Mouse (Mus musculus): ENCODE data around the gene Gm17409. TPM values are rescaled to one million over a fixed set of nuclear protein-coding genes. Genes with fewer than 3 reads are reported as not detected.

The Gm17409 gene
- total and polyA plus RNA-seq, 2 experiments from 2014 or later = not detected

DNA sequence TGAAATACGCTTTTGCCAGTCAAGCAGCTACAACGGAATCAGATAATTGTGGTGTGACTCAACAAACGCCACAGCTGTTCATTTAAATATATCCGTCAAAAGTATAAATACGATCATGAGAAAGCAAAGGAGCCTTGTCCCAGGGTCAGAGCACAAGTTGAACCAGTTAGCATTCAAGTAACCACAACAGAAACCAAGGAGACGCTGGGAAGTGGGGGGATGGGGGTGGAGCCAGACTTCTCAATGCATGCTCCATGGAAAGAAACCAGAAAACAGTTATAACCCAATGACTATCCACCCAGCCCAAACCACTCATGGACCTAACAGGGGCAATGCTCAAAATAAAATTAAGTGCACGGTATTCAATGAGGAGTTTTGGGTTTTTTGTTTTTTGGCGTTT lies 40.3 kb downstream of the Gm17409 start:
- Histone ChIP-seq H3K4me3 (ENCODE audit: low read length) (no peak overlapping the region), H3K27ac (no peak overlapping the region), H3K36me3 (ENCODE audit: insufficient read depth, low read length) (no peaks in the 10 kb centered on the region), H3K4me2 (ENCODE audit: low read depth, low read length) (no peak overlapping the region), H3K4me1 (ENCODE audit: insufficient read depth, low read length) (no peaks in the 10 kb centered on the region), H3K9me3 (ENCODE audit: low read length) (no peaks in the 10 kb centered on the region), H3K9ac (replicated peaks; ENCODE audit: low read length) (no peak overlapping the region), H3K27me3 (ENCODE audit: insufficient read depth, low read length) (no peaks in the 10 kb centered on the region)
- DNase-seq (ENCODE audit: low spot score) (no peak), ATAC-seq (no peak)
- 67% methylated on average over 8 of the region's 8 CpGs for whole genome bisulfite sequencing
- TF ChIP-seq CTCF (IDR thresholded peaks at IDR 0.05; ENCODE audit: low read depth) = no peak

- no peak for TF ChIP-seq CTCF (IDR thresholded peaks at IDR 0.05; ENCODE audit: low read depth)
- ATAC-seq = no peak
- 76% methylated on average over 3 of the region's 3 CpGs for WGBS
- H3K27me3 ChIP-seq (ENCODE audit: insufficient read depth, low read length) = no peaks in the 10 kb centered on the region
- H3K36me3 ChIP-seq (ENCODE audit: insufficient read depth, low read length) = no peaks in the 10 kb centered on the region
- no peak overlapping the region for H3K4me3 ChIP-seq (ENCODE audit: low read length)
- no peaks in the 10 kb centered on the region for H3K9me3 ChIP-seq (ENCODE audit: low read length)
- no peaks in the 10 kb centered on the region for H3K4me1 ChIP-seq (ENCODE audit: insufficient read depth, low read length)
- no peak overlapping the region for H3K4me2 ChIP-seq (ENCODE audit: low read depth, low read length)
- H3K9ac ChIP-seq (replicated peaks; ENCODE audit: low read length) = no peak overlapping the region
- H3K27ac ChIP-seq = no peak overlapping the region
- no peak for DNase-seq (ENCODE audit: low spot score)
These were observed 43.3 kb downstream of the Gm17409 start for GRCm38 (mm10) chr2:58513212-58513611.

GRCm38 (mm10) chr2:58514489-58514888 lies 44.6 kb downstream of the Gm17409 start:
- no peaks in the 10 kb centered on the region for H3K36me3 ChIP-seq (ENCODE audit: insufficient read depth, low read length)
- no peak overlapping the region for H3K27ac ChIP-seq
- no peaks in the 10 kb centered on the region for H3K9me3 ChIP-seq (ENCODE audit: low read length)
- no peak overlapping the region for H3K9ac ChIP-seq (replicated peaks; ENCODE audit: low read length)
- H3K4me2 ChIP-seq (ENCODE audit: low read depth, low read length) = no peak overlapping the region
- DNase-seq (ENCODE audit: low spot score) = no peak
- no peaks in the 10 kb centered on the region for H3K27me3 ChIP-seq (ENCODE audit: insufficient read depth, low read length)
- no peaks in the 10 kb centered on the region for H3K4me1 ChIP-seq (ENCODE audit: insufficient read depth, low read length)
- no peak for ATAC-seq
- no peak for TF ChIP-seq CTCF (IDR thresholded peaks at IDR 0.05; ENCODE audit: low read depth)
- WGBS = 94% methylated on average over 11 of the region's 11 CpGs
- H3K4me3 ChIP-seq (ENCODE audit: low read length) = no peak overlapping the region

- no peak overlapping the region for H3K4me3 ChIP-seq (ENCODE audit: low read length)
- no peak for TF ChIP-seq CTCF (IDR thresholded peaks at IDR 0.05; ENCODE audit: low read depth)
- no peaks in the 10 kb centered on the region for H3K36me3 ChIP-seq (ENCODE audit: insufficient read depth, low read length)
- no peaks in the 10 kb centered on the region for H3K9me3 ChIP-seq (ENCODE audit: low read length)
- ATAC-seq (no peak), DNase-seq (ENCODE audit: low spot score) (no peak)
- WGBS = 42% methylated on average over 15 of the region's 15 CpGs
- H3K27ac ChIP-seq = no peak overlapping the region
- no peak overlapping the region for H3K9ac ChIP-seq (replicated peaks; ENCODE audit: low read length)
- H3K27me3 ChIP-seq (ENCODE audit: insufficient read depth, low read length) = no peaks in the 10 kb centered on the region
- H3K4me1 ChIP-seq (ENCODE audit: insufficient read depth, low read length) = no peaks in the 10 kb centered on the region
- H3K4me2 ChIP-seq (ENCODE audit: low read depth, low read length) = peak overlapping the region; percentile 27; the same call in 1 of the 2 replicates
These were observed 46.1 kb downstream of the Gm17409 start for GRCm38 (mm10) chr2:58516000-58516399.

DNA sequence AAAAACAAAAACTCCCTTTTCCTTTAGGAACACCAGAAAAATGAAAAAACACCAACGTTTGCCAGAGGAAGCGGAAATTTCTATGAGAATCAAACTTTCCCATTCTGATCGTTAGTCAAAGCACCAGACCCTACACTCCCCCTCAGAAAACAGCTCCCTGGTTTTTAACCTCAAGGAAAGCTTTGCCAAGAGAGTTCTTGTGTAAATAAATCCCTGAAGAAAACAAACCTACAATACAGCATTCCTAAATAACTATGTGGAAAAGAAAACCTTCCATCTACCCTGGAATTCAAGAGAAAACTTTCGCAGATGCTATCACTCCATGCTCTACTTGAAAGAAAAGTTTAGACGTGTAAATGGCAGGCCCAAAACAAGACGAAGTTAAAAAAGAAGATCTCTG lies 47.0 kb downstream of the Gm17409 start:
- Histone ChIP-seq H3K9me3 (ENCODE audit: low read length) (no peaks in the 10 kb centered on the region), H3K4me1 (ENCODE audit: insufficient read depth, low read length) (0 out of 2 replicates have a peak, but pooled peaks cover 3% of the 10 kb centered on the region)
- no peak for ATAC-seq

DNA sequence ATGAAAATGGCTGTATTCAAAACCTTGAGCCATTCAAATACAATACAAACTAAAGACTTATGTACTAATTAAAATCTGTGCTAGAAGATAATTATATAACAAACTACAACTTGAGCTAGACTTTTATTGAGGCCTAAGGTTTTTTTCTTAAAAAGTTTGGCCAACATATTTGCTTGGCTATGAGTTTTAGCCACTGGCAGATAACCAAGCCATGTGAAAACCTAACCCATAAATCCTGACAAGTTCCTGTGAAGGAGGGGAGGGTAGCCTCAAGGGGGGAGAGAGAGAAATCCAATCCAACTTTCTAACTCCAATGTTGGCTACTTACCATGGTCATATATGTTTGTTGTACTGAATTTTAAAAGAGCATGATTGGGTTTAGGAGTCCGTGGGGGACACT lies 48.6 kb downstream of the Gm17409 start:
- Histone ChIP-seq H3K4me1 (ENCODE audit: insufficient read depth, low read length) (0 out of 2 replicates have a peak, but pooled peaks cover 3% of the 10 kb centered on the region), H3K36me3 (ENCODE audit: insufficient read depth, low read length) (no peaks in the 10 kb centered on the region), H3K9ac (replicated peaks; ENCODE audit: low read length) (no peak overlapping the region), H3K27ac (no peak overlapping the region), H3K27me3 (ENCODE audit: insufficient read depth, low read length) (no peaks in the 10 kb centered on the region), H3K9me3 (ENCODE audit: low read length) (no peaks in the 10 kb centered on the region), H3K4me3 (ENCODE audit: low read length) (no peak overlapping the region), H3K4me2 (ENCODE audit: low read depth, low read length) (no peak overlapping the region)
- WGBS = 89% methylated on average over 1 of the region's 1 CpGs
- no peak for TF ChIP-seq CTCF (IDR thresholded peaks at IDR 0.05; ENCODE audit: low read depth)
- DNase-seq (ENCODE audit: low spot score) = no peak
- ATAC-seq = no peak

More for the DNA sequence above, 47.0 kb downstream of the Gm17409 start:
- H3K9ac ChIP-seq (replicated peaks; ENCODE audit: low read length) = no peak overlapping the region
- H3K27me3 ChIP-seq (ENCODE audit: insufficient read depth, low read length) = no peaks in the 10 kb centered on the region
- no peak overlapping the region for H3K4me3 ChIP-seq (ENCODE audit: low read length)
- H3K36me3 ChIP-seq (ENCODE audit: insufficient read depth, low read length) = no peaks in the 10 kb centered on the region
- WGBS = 75% methylated on average over 6 of the region's 6 CpGs
- no peak overlapping the region for H3K4me2 ChIP-seq (ENCODE audit: low read depth, low read length)
- DNase-seq (ENCODE audit: low spot score) = no peak
- TF ChIP-seq CTCF (IDR thresholded peaks at IDR 0.05; ENCODE audit: low read depth) = no peak
- H3K27ac ChIP-seq = no peak overlapping the region

Other genes starting within 250 kb of the Gm17409 start
- 0.31 and 0.50 TPM in 2 replicates for gene Acvr1c, start 112.2 kb upstream of the Gm17409 start, total RNA-seq (2014; rRNA removed)
- 0.23 and 0.59 TPM in 2 replicates for gene Acvr1c, start 112.2 kb upstream of the Gm17409 start, polyA plus RNA-seq (2015; fragmentation: Nextera tagmentation; extraction: Ambion mirVana)
- gene Acvr1, start 97.0 kb downstream of the Gm17409 start, total RNA-seq (2014; rRNA removed) = 11.5 and 12.5 TPM in 2 replicates
- gene Acvr1, start 97.0 kb downstream of the Gm17409 start, polyA plus RNA-seq (2015; fragmentation: Nextera tagmentation; extraction: Ambion mirVana) = 4.9 and 5.0 TPM in 2 replicates
- gene Upp2, start 97.2 kb downstream of the Gm17409 start, total RNA-seq (2014; rRNA removed) = 6.8 and 7.8 TPM in 2 replicates
- gene Upp2, start 97.2 kb downstream of the Gm17409 start, polyA plus RNA-seq (2015; fragmentation: Nextera tagmentation; extraction: Ambion mirVana) = 10.4 and 11.8 TPM in 2 replicates